Mouse (Mus musculus): ENCODE data around the gene Slc46a2. TPM values are rescaled to one million over a fixed set of nuclear protein-coding genes. Genes with fewer than 3 reads are reported as not detected.

Gene Slc46a2
- polyA plus RNA-seq, 2 experiments from 2014 or later: 0.20 TPM; not detected in 1

Other genes starting within 250 kb of the Slc46a2 start
- gene Inip, start 113.5 kb downstream of the Slc46a2 start, polyA plus RNA-seq (2017; shearing (Covaris generic)): 10 to 100 TPM; 49.6 to 49.7 TPM
- gene Snx30, start 109.2 kb downstream of the Slc46a2 start, polyA plus RNA-seq (2017; shearing (Covaris generic)): 1 to 10 TPM; 2.2 to 2.6 TPM
- gene Mup4, start 45.7 kb upstream of the Slc46a2 start, polyA plus RNA-seq (2017; shearing (Covaris generic)): not detected
- gene Mup6, start 49.2 kb upstream of the Slc46a2 start, polyA plus RNA-seq (2017; shearing (Covaris generic)): not detected
- gene Mup7, start 155.4 kb upstream of the Slc46a2 start, polyA plus RNA-seq (2017; shearing (Covaris generic)): not detected
- not detected for gene Mup2, start 239.2 kb upstream of the Slc46a2 start, polyA plus RNA-seq (2017; shearing (Covaris generic))